Mouse (Mus musculus) liver, embryonic 14.5 days (tissue): ENCODE data around the gene Mgp.

ENCODE experiments used
- CTCF ChIP-seq: IDR thresholded peaks from 2 replicates; pipeline ENCODE4 v1.5.1; 2016; ENCODE audit warnings: antibody characterized with exemption, low read depth, control low read depth
- EP300 ChIP-seq: IDR thresholded peaks from 2 replicates; pipeline ENCODE4 v1.6.1; 2016; ENCODE audit warnings: antibody characterized with exemption, low read depth

DNA sequence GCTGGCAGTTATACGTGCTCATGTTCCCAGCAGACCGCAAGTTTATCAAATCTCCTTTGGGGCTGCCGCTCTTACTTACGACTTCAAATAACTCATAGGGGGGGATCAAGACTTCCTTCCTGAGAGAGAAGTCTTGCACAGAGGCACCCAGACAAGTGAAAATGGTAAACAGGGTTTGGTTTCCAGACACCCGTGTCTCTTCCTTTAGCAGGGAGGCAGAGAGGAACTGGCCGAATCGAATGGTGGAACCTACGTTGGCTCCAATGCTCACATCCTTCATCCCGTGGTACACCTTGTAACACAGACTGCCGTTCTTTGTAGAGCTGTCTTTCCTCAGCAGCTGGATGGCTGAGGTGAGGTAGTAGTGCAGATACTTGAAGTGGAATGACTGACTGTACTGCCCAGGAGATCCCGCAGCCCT, 21.3 kb downstream of the Mgp start:
- TF ChIP-seq EP300 (no peak), CTCF (no peak)
